Mouse (Mus musculus) embryo, embryonic 11 days (tissue): ENCODE measurements around the gene Rab12.

Experiments
- DNase-seq: peaks from one replicate; pipeline ENCODE4 v3.0.0-alpha.2; 2015

Gene Rab12

DNA sequence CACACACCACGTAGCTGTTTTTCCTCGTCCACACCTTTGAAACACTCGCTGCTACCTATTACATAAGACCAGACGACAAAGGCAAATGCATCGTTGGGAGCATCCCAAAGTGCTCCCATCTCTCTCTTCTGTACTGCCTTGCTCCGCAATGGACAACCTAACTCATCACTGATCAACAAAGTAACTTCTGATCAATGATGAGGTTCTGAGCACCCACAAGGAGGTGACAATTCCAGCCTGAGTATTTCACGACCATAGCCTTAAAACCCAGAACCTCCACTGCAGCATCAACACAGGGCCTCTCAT, 72.6 kb downstream of the Rab12 start:
- DNase-seq, result no peak

GRCm38 (mm10) chr17:66446196-66447006, 73.1 kb downstream of the Rab12 start:
- DNase-seq, result no peak
